Mouse (Mus musculus) gastrocnemius, postnatal 14 days (tissue): Measurements from ENCODE around the gene Rilpl1. TPM values are rescaled to one million over a fixed set of nuclear protein-coding genes. Genes with fewer than 3 reads are reported as not detected.

Experiments
- total RNA-seq, 2 experiments: library from RNA; stranded (reverse); gene quantifications; 2 replicates each; pipeline ENCODE4 v1.2.3; 2021

The Rilpl1 gene
- total RNA-seq, 2 experiments from 2014 or later: 61.8 to 96.0 TPM

Other genes with a start within 250 kb of the Rilpl1 start
- 1 to 10 TPM; 2.6 to 2.9 TPM for gene Mphosph9, start 203.4 kb downstream of the Rilpl1 start, total RNA-seq
- 1 to 10 TPM; 6.9 to 8.6 TPM for gene 2810006K23Rik, start 203.3 kb downstream of the Rilpl1 start, total RNA-seq
- 100 to 1,000 TPM in 1 of 2 experiments, 10 to 100 TPM in 1; 99.5 to 128 TPM for gene Cdk2ap1, start 168.3 kb downstream of the Rilpl1 start, total RNA-seq
- gene Sbno1, start 105.4 kb downstream of the Rilpl1 start, total RNA-seq: 10 to 100 TPM; 32.4 to 35.6 TPM
- gene Kmt5a, start 91.5 kb downstream of the Rilpl1 start, total RNA-seq: 10 to 100 TPM; 56.4 to 66.0 TPM
- 1 to 10 TPM; 4.2 to 4.6 TPM for gene Rilpl2, start 53.0 kb downstream of the Rilpl1 start, total RNA-seq
- gene Snrnp35, start 48.3 kb downstream of the Rilpl1 start, total RNA-seq: 10 to 100 TPM; 27.3 to 28.4 TPM
- gene Tmed2, start 9.3 kb upstream of the Rilpl1 start, total RNA-seq: 100 to 1,000 TPM; 138 to 152 TPM
- gene Ddx55, start 21.5 kb upstream of the Rilpl1 start, total RNA-seq: 1 to 10 TPM; 3.5 to 4.1 TPM
- gene Eif2b1, start 47.7 kb upstream of the Rilpl1 start, total RNA-seq: 10 to 100 TPM; 40.2 to 42.9 TPM
- gene Gtf2h3, start 47.7 kb upstream of the Rilpl1 start, total RNA-seq: 10 to 100 TPM; 14.9 to 15.0 TPM
- 10 to 100 TPM; 18.8 to 24.3 TPM for gene Atp6v0a2, start 97.2 kb upstream of the Rilpl1 start, total RNA-seq
- under 1 TPM; 0.02 to 0.10 TPM for gene Dnah10, start 193.7 kb upstream of the Rilpl1 start, total RNA-seq